Mouse (Mus musculus): ENCODE data around the gene Cacna2d3.

GRCm38 (mm10) chr14:29562704-29563103 lies 159.0 kb downstream of the Cacna2d3 start:
- TF ChIP-seq CTCF (IDR thresholded peaks at IDR 0.05) (no peak), EP300 (IDR thresholded peaks at IDR 0.05; ENCODE audit: insufficient read depth, low read depth, low read length) (no peak)
